Mouse (Mus musculus) skeletal muscle tissue, adult 2 months (tissue): ENCODE measurements at regions not wholly inside any gene's neighbourhood (a gene's known extent, or its start where the extent isn't known, plus 50 kb on each side); places are given as distances from the start of the nearest gene placed in this dataset.
"Not testable (repeated sequence)": the region's sequence is repeated elsewhere in the genome, so short reads cannot be mapped to it uniquely, and the experiment has no call there.

ENCODE experiments used
- DNase-seq: peaks from one replicate; pipeline ENCODE4 v3.0.0-alpha.2; 2012; ENCODE audit warnings: low read depth, low spot score

GRCm38 (mm10) chr2:116526203-116526602 lies 352.3 kb upstream of the Tmco5 start:
- not testable (repeated sequence) for DNase-seq

DNA sequence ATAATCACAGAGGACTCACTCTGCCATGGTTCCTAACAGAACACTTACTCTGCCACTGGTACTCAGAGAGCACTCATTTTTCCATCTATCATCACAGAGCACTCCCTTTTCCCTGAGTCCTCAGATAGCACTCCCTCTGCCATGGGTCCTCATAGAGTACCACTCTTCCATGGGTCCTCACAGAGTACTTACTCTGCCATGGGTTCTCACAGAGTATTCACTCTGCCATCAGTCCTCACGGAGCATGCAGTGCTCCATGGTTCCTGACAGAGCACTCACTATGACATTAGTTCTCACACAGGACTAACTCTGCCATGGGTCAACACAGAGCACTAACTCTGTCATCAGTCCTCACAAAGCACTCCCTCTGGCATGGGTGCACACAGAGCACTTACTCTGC lies 342.0 kb upstream of the Tmco5 start:
- DNase-seq, result no peak

GRCm38 (mm10) chr2:116559350-116559749 lies 319.1 kb upstream of the Tmco5 start:
- no peak for DNase-seq

- no peak for DNase-seq
These were observed 294.5 kb upstream of the Tmco5 start for GRCm38 (mm10) chr2:116583989-116584388.

DNA sequence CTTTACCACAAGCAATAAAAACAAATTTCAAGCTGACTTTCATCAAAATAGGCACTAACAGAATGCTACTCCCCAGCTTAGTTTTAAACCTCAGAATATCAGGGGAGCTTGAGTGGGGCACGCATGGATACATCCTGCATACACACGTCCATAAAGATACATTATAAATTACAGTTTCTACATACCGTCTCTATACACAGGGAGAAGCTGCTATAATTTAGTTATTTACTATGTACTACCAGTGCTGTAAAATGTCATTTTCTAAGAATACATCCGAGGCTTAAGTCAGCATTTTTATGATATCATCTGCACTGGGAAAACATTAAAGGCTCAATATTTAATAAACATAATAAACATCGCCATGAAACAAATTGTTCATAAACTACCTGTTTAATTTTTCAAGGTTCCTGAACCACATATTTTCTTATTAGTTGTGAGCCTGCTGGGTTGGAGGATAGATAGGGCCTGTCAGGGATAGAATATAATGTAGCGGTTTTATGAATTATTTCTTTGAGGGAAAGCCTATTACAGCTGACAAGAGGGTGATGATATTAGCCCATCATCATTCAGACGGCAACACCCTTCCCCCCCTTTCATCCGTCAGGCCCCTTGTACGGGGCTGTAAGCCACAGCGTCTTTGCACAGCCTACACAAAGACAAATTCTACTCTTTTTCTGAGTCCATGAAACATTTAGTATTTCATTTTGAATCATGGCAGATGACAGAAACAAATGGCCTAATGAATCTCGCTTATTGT lies 292.1 kb upstream of the Tmco5 start:
- no peak for DNase-seq

DNA sequence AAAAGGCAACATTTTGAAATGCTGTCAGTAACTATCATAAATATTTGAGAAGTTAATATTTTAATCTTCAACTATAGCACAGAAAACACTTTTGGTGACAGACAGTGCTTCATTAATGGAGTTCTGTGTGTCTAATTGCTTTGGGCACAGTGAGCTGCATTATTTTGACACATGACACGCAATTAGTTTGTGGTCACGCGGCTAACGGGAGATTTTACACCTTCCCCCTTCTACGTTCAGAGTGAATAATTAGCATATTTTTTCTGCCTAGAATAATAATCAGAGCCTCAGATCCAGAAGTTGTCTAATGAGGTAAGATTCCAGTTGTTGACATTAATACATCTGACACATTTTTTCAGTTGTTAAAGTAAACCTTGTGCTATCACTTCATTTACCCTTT lies 272.6 kb upstream of the Tmco5 start:
- no peak for DNase-seq

- no peak for DNase-seq
These were observed 238.6 kb upstream of the Tmco5 start for GRCm38 (mm10) chr2:116639935-116640334.

- DNase-seq, result no peak
These were observed 226.4 kb upstream of the Tmco5 start for GRCm38 (mm10) chr2:116652106-116652505.

DNA sequence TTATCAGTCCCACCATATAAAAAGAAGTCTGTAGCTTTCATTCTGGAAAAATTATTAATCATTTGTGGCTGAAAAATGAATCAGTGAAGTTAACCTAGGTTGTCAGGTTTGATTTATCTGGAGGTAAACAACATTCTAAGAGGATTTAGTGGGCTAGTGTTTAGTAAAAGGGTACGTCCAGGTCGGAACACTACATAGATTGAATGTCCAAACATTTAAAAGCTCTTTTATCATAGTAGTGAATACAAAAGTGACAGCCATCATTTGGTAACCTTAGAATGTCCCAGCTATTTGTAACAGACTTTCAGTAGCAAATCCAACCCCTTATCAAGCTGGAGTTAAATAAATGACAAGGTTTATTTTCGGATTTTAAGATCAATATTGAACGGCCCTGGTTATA lies 192.7 kb upstream of the Tmco5 start:
- no peak for DNase-seq

DNA sequence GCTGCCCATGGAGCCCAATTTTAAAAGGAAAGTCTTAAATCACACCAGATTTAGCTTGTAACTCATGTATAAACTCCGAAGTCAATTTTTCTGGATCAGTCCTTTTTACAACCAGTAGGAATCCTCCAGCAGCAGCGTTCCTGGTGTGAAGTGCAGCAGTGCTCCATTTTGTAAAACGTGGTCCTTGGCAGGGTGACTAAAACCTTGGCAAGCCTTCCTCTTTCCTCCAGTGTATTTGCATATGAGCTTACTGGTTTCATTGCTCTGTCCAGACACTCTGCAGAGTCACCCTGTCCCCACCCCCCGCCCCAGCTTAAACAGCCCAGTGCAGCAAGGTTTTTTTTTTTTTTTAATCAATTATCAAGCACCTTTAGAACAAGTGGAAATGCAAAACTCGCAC lies 180.9 kb upstream of the Tmco5 start:
- DNase-seq, result no peak

DNA sequence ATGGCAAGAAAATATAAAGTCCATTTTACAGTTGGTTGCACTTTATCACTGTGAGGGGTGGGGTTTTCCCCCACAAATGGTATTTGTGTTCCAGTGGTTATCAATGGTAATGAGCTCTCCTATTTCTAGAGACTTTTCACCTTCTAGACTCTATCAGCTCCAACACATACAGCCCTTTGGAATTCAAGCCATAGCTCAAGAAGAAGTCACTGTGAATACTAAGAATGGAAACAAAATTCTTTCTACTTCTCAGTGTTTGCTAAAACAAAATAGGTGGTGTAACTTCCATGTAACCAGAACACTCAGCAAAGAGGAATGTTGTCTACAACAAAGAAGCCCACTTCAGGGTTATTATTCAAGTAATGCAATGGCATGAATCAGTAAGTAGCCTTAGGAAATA lies 173.8 kb upstream of the Tmco5 start:
- no peak for DNase-seq

DNA sequence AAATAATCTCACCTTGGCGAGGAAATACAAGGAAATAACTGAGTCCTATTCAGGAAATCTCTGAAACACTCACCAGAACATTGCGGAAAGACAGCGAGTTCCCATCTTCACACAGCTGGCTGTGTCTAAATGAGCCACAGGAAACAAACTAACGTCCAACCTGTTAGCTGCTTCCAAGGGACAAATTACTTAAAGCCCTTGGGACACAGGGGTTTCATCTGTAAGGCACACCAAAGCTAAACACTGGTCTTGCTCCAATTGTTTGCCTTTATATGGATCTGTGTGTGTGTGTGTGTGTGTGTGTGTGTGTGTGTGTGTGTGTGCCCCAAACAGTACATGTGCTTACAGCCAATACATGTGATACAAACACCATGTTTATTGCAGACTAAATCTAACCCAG lies 168.9 kb upstream of the Tmco5 start:
- no peak for DNase-seq

- DNase-seq, result no peak
These were observed 161.8 kb upstream of the Tmco5 start for GRCm38 (mm10) chr2:116716529-116717201.

DNA sequence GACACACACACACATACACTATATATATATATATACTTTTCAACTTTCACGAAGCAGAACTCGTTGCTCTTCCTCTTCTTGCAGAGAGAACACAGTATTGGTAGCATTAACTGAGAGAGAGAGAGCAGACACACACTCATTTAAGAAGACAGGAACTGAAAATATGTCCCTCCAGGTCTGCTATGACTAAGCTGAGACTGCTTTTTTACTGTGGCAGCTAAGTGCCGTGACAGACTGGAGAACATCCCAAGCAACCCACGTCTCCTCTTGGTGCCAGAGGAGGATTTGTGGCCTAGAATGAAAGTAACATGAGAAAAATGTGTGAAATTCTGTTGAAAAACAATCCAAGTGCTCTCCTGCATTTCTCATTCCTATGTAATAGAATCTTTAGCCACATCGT lies 159.9 kb upstream of the Tmco5 start:
- DNase-seq, result no peak

DNA sequence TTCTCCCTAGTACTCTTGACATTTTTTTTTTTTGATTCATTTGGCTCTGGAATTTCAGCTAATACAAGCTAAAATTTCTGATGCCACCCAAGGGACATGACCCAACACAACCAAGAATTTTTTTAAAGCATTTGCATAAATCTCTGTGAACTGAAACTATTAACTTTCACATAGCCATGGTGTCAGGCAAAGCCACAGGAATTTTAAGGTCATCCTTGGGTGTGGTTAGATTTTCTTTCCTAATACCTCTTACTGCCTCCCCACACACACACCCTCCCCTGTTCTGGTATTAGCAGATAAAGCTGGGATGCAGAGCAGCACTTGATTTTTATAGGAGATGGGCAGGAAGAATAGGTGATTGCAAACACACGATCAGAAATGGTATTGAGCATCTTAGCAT lies 150.9 kb upstream of the Tmco5 start:
- DNase-seq, result no peak

- DNase-seq, result peak; percentile 73
These were observed 142.8 kb upstream of the Tmco5 start for GRCm38 (mm10) chr2:116735702-116736101.

DNA sequence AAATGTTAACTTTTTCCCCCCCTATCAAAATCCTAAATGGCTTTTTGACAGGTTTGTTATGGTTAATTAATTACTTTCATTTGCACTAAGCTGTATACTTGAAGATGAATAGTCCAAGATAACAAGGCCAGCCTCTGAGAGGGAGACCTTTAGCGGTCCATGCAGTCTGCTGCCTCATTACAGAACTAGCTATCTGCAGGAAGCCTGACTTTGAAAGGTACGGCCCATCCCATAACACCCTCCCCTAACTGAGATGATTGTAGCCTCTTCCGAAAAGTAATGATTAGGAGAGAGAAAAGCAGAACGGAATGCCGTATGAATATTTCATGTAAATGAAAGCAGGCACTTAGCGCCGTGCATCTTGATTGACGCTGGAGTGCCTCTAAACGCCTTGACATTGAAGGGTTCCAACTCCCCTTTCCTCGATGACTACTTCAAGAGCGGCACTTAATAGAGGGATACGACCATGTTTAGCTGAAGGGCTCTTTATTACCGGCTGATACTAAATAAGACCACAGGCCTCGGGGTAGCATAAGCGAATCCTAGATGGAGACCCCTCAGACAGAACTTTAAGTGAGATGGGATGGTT lies 109.9 kb upstream of the Tmco5 start:
- DNase-seq, result no peak

DNA sequence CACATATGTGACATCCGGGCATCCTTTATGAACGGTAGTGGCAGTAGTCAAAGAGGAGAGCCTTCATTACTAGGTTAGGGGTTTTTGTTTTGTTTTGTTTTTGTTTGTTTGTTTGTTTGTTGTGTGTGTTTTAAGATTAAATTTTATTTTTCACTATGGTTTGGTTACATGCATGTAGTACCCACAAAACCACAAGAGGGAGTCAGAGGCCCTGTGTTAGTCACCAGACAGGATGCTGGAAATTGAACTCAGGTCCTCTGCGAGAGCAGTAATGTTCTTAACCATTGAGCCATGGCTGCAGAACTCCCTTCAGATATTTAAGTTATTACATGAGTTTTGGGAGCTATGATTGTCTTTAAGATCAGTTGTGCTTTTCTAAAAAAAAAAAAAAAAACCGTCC lies 109.3 kb upstream of the Tmco5 start:
- no peak for DNase-seq

- no peak for DNase-seq
These were observed 105.9 kb upstream of the Tmco5 start for GRCm38 (mm10) chr2:116772569-116772968.

DNA sequence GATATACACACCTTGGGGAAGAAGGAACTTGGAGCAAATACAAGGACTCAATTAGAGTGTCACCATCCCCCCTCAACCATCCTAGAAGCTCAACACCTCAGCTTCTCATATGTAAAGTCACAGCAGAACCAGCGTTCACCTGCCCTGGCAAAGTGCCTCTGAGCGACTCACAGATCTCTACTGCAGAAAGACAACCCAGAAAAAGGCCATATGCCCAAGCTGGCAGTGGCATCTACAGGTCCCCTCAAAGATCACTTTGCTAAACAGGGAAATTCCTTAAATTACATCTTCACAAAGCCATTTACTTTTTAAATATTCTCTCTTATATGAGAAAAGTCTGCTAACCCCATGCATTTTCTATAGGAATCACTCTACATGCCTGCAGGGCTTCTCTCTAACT lies 78.3 kb upstream of the Tmco5 start:
- DNase-seq, result no peak

DNA sequence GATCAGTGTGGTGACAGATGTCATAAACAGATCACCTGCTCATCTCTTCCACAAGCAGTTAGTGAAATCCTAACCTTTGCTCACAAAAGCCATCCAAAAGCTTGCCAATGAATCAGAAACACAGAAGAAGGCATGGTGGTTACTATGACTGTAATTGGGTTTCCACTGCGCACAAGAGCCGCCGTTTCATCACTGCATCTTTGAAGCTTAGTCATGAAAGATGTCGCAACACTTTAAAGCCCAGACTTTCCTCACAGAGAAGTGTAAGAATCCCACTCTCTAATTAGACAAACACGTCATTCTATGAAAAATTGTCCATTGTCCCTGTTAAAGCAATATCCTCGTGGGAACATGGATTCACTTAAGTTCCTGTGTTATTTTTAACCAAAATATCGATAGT lies 76.9 kb upstream of the Tmco5 start:
- DNase-seq, result no peak

DNA sequence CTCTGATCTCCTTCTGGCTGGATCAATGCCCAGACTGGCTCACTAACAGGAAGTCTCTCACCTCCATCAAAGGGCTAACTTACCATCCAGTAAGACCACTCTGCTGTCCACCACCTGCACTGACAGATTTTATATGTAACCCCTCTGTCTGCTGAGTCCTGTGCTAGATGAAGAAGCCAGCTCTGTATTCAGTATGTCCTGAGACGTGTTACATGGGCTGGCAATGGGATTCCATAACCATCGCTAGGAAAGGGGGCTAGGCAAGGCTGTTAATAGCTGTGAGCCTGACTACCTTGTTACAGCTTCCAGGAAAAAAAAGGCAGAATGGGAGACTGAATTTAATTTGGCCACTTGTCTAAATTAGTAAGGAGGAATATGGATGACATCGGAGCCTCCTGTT lies 71.3 kb upstream of the Tmco5 start:
- DNase-seq, result no peak

- no peak for DNase-seq
These were observed 70.9 kb upstream of the Tmco5 start for GRCm38 (mm10) chr2:116807636-116808035.
